Mouse (Mus musculus) MEL (cell line): Measurements from ENCODE around the gene Creb1. TPM values are rescaled to one million over a fixed set of nuclear protein-coding genes. Genes with fewer than 3 reads are reported as not detected.

Experiments
- DNase-seq: peaks from one replicate; pipeline ENCODE4 v3.0.0; 2011; ENCODE audit warnings: low read depth, low spot score
- H3K27ac ChIP-seq: 2 replicates; pipeline ENCODE4 v1.5.1; 2012; ENCODE audit warnings: low read depth, mild to moderate bottlenecking, control low read depth, low read length, moderate library complexity; ENCODE audit not compliant: control insufficient read depth
- H3K27me3 ChIP-seq, 2 experiments: fragments of 150-350 bp in 1 of 2; sonication (generic) in 1 of 2; 2 replicates each; pipeline ENCODE4 v1.6.1; 2012; ENCODE audit warnings: low read length in 2 of 2, mild to moderate bottlenecking in 2 of 2, improper control_type of control experiment in 1 of 2, moderate library complexity in 1 of 2; ENCODE audit not compliant: insufficient read depth in 2 of 2, control insufficient read depth in 1 of 2
- H3K36me3 ChIP-seq, 2 experiments: 2 replicates each; pipeline ENCODE4 v1.6.1; 2012 to 2014; ENCODE audit warnings: low read length in 2 of 2, improper control_type of control experiment in 1 of 2, inconsistent platforms in 1 of 2, mild to moderate bottlenecking in 1 of 2; ENCODE audit not compliant: insufficient read depth in 2 of 2, control insufficient read depth in 1 of 2
- H3K4me1 ChIP-seq, 2 experiments: fragments of 150-350 bp in 1 of 2; sonication (generic) in 1 of 2; 2 replicates each; pipeline ENCODE4 v1.6.1; 2012; ENCODE audit warnings: low read length in 2 of 2, improper control_type of control experiment in 1 of 2, mild to moderate bottlenecking in 1 of 2; ENCODE audit not compliant: insufficient read depth in 2 of 2, control insufficient read depth in 1 of 2
- H3K4me3 ChIP-seq, 2 experiments: fragments of 150-350 bp in 1 of 2; sonication (generic) in 1 of 2; 2 replicates each; pipeline ENCODE4 v1.5.1; 2012; ENCODE audit warnings: low read depth in 2 of 2, low read length in 2 of 2, mild to moderate bottlenecking in 2 of 2, moderate library complexity in 2 of 2, control low read depth in 1 of 2, improper control_type of control experiment in 1 of 2; ENCODE audit not compliant: control insufficient read depth in 1 of 2, insufficient read depth in 1 of 2
- H3K79me2 ChIP-seq: 2 replicates; pipeline ENCODE4 v1.6.1; 2012; ENCODE audit warnings: mild to moderate bottlenecking, low read length, moderate library complexity; ENCODE audit not compliant: control insufficient read depth, poor library complexity, insufficient read depth
- H3K9ac ChIP-seq: 2 replicates; pipeline ENCODE4 v1.6.1; 2012; ENCODE audit warnings: low read depth, mild to moderate bottlenecking, control low read depth, low read length, moderate library complexity; ENCODE audit not compliant: control insufficient read depth, poor library complexity, severe bottlenecking
- H3K9me3 ChIP-seq: fragments of 150-350 bp; sonication (generic); replicated peaks from 2 replicates; pipeline ENCODE4 v1.6.1; 2012; ENCODE audit warnings: mild to moderate bottlenecking, low read length, improper control_type of control experiment, moderate library complexity; ENCODE audit not compliant: insufficient read depth
- CHD1 ChIP-seq: IDR thresholded peaks from 2 replicates; pipeline ENCODE4 v1.6.1; 2012; ENCODE audit warnings: low read depth, mild to moderate bottlenecking, inconsistent platforms, low read length, improper control_type of control experiment
- CTCF ChIP-seq, 3 experiments: IDR thresholded peaks in 2 of 3; conservative IDR thresholded peaks in 1 of 3; 2 replicates each; pipeline ENCODE4 v1.5.1; 2011 to 2012; ENCODE audit warnings: low read length in 3 of 3, low read depth in 2 of 3, mild to moderate bottlenecking in 2 of 3, improper control_type of control experiment in 1 of 3, inconsistent platforms in 1 of 3, mixed read lengths in 1 of 3, moderate library complexity in 1 of 3; ENCODE audit not compliant: control insufficient read depth in 1 of 3, insufficient read depth in 1 of 3, poor library complexity in 1 of 3, severe bottlenecking in 1 of 3
- EP300 ChIP-seq, 2 experiments: IDR thresholded peaks; 2 replicates each; pipeline ENCODE4 v1.6.1; 2011; ENCODE audit warnings: improper control_type of control experiment in 2 of 2, low read length in 2 of 2, low read depth in 1 of 2, mild to moderate bottlenecking in 1 of 2
- ETS1 ChIP-seq: IDR thresholded peaks from 2 replicates; pipeline ENCODE4 v1.6.1; 2012; ENCODE audit warnings: low read depth, mild to moderate bottlenecking, inconsistent platforms, low read length, improper control_type of control experiment, moderate library complexity
- GABPA ChIP-seq: IDR thresholded peaks from 2 replicates; pipeline ENCODE4 v1.6.1; 2012; ENCODE audit warnings: low read depth, mild to moderate bottlenecking, inconsistent platforms, low read length, improper control_type of control experiment, moderate library complexity
- GATA1 ChIP-seq: IDR thresholded peaks from 2 replicates; pipeline ENCODE4 v1.6.1; 2011; ENCODE audit warnings: low read depth, low read length, improper control_type of control experiment
- HCFC1 ChIP-seq: IDR thresholded peaks from 2 replicates; pipeline ENCODE4 v1.6.1; 2012; ENCODE audit warnings: low read depth, mild to moderate bottlenecking, inconsistent platforms, low read length, improper control_type of control experiment, moderate library complexity
- JUND ChIP-seq: IDR thresholded peaks from 2 replicates; pipeline ENCODE4 v1.6.1; 2011; ENCODE audit warnings: low read depth, mild to moderate bottlenecking, improper control_type of control experiment, low read length
- KAT2A ChIP-seq: conservative IDR thresholded peaks from 2 replicates; pipeline ENCODE4 v1.6.1; 2012; ENCODE audit warnings: low read depth, low read length, improper control_type of control experiment, inconsistent platforms
- MAFK ChIP-seq: IDR thresholded peaks from 2 replicates; pipeline ENCODE4 v1.6.1; 2011; ENCODE audit warnings: low read depth, mild to moderate bottlenecking, low read length, improper control_type of control experiment, borderline replicate concordance
- MAX ChIP-seq: IDR thresholded peaks from 2 replicates; pipeline ENCODE4 v1.6.1; 2011; ENCODE audit warnings: low read length, improper control_type of control experiment
- MEF2A ChIP-seq: IDR thresholded peaks from 2 replicates; pipeline ENCODE4 v1.6.1; 2014; ENCODE audit warnings: low read depth, mild to moderate bottlenecking, inconsistent platforms, low read length, improper control_type of control experiment; ENCODE audit not compliant: poor library complexity, insufficient replicate concordance, severe bottlenecking; ENCODE audit errors: extremely low read depth
- NRF1 ChIP-seq: IDR thresholded peaks from 2 replicates; pipeline ENCODE4 v1.6.1; 2014; ENCODE audit warnings: low read depth, mild to moderate bottlenecking, inconsistent platforms, low read length, improper control_type of control experiment, moderate library complexity; ENCODE audit not compliant: poor library complexity, insufficient read depth, severe bottlenecking
- POLR2AphosphoS5 ChIP-seq: IDR thresholded peaks from 2 replicates; pipeline ENCODE4 v1.6.1; 2012; ENCODE audit warnings: low read depth, borderline replicate concordance, mild to moderate bottlenecking, inconsistent platforms, low read length, moderate library complexity, mixed read lengths
- SIN3A ChIP-seq: IDR thresholded peaks from 2 replicates; pipeline ENCODE4 v1.6.1; 2012; ENCODE audit warnings: low read length, improper control_type of control experiment, inconsistent platforms
- SMC3 ChIP-seq: IDR thresholded peaks from 2 replicates; pipeline ENCODE4 v1.6.1; 2011; ENCODE audit warnings: low read depth, low read length, improper control_type of control experiment
- TAL1 ChIP-seq: IDR thresholded peaks from 2 replicates; pipeline ENCODE4 v1.6.1; 2012; ENCODE audit warnings: mild to moderate bottlenecking, inconsistent platforms, low read length, moderate library complexity, mixed read lengths
- TBP ChIP-seq: IDR thresholded peaks from 2 replicates; pipeline ENCODE4 v1.8.0; 2011; ENCODE audit warnings: low read depth, low read length, improper control_type of control experiment
- TCF12 ChIP-seq: IDR thresholded peaks from 2 replicates; pipeline ENCODE4 v1.6.1; 2014; ENCODE audit warnings: low read depth, mild to moderate bottlenecking, inconsistent platforms, low read length, improper control_type of control experiment, moderate library complexity
- USF2 ChIP-seq, 2 experiments: IDR thresholded peaks; 2 replicates each; pipeline ENCODE4 v1.6.1; 2011 to 2012; ENCODE audit warnings: improper control_type of control experiment in 2 of 2, low read length in 2 of 2, borderline replicate concordance in 1 of 2, inconsistent platforms in 1 of 2, low read depth in 1 of 2, mild to moderate bottlenecking in 1 of 2; ENCODE audit not compliant: insufficient read depth in 1 of 2
- ZKSCAN1 ChIP-seq: IDR thresholded peaks from 2 replicates; pipeline ENCODE4 v1.6.1; 2012; ENCODE audit warnings: low read depth, mild to moderate bottlenecking, inconsistent platforms, low read length, improper control_type of control experiment, moderate library complexity
- ZNF384 ChIP-seq: IDR thresholded peaks from 2 replicates; pipeline ENCODE4 v1.6.1; 2012; ENCODE audit warnings: low read depth, mild to moderate bottlenecking, inconsistent platforms, low read length, improper control_type of control experiment
- polyA plus RNA-seq, 2 experiments: library from polyadenylated mRNA; stranded (reverse) in 1 of 2; unstranded in 1 of 2; fragments of >175 nt in 1 of 2; fragments of >200 nt in 1 of 2; gene quantifications; 2 replicates each; pipeline versions ENCODE4 v1.2.1 to v1.2.4; 2012; ENCODE audit warnings: low replicate concordance in 2 of 2, low read depth in 1 of 2; ENCODE audit not compliant: insufficient read length in 2 of 2, insufficient read depth in 1 of 2, missing spikeins in 1 of 2
- total RNA-seq: library from RNA; depleted of rRNA; stranded (reverse); fragments of 300-350 nt; gene quantifications from 2 replicates; pipeline ENCODE4 v1.2.3, GENCODE M21; 2012

Gene Creb1
- total and polyA plus RNA-seq, 3 experiments: 21.8 to 49.1 (median 22.8) TPM

- no peaks in the 10 kb centered on the region for H3K36me3 ChIP-seq
- no peaks in the 10 kb centered on the region for H3K27me3 ChIP-seq
- DNase-seq: no peak
- no peaks in the 10 kb centered on the region for H3K4me1 ChIP-seq
- no peaks in the 10 kb centered on the region for H3K9me3 ChIP-seq
- H3K79me2 ChIP-seq: no peaks in the 10 kb centered on the region
- H3K4me3 ChIP-seq: no peak overlapping the region
- no peak overlapping the region for H3K27ac ChIP-seq
- no peak overlapping the region for H3K9ac ChIP-seq
- TF ChIP-seq TBP: no peak
- no peak for TF ChIP-seq ETS1
- no peak for TF ChIP-seq KAT2A
- TF ChIP-seq HCFC1: no peak
- no peak for TF ChIP-seq ZKSCAN1
- no peak for TF ChIP-seq USF2 (IDR thresholded peaks at IDR 0.05; ENCODE audit: borderline replicate concordance in 1 of 2, insufficient read depth in 1 of 2, low read depth in 1 of 2, low read length in 2 of 2)
Measured at GRCm38 (mm10) chr1:64509678-64510077, 22.8 kb upstream of the Creb1 start.

GRCm38 (mm10) chr1:64514184-64514583 is 18.3 kb upstream of the Creb1 start:
- H3K27ac ChIP-seq: no peak overlapping the region
- no peaks in the 10 kb centered on the region for H3K9me3 ChIP-seq
- no peak overlapping the region for H3K4me3 ChIP-seq
- TF ChIP-seq POLR2AphosphoS5: no peak
- TF ChIP-seq ZKSCAN1: no peak
- TF ChIP-seq MAFK: no peak
- TF ChIP-seq TCF12: no peak
- no peak for TF ChIP-seq USF2 (IDR thresholded peaks at IDR 0.05; ENCODE audit: borderline replicate concordance in 1 of 2, insufficient read depth in 1 of 2, low read depth in 1 of 2, low read length in 2 of 2)
- no peak for TF ChIP-seq HCFC1
- TF ChIP-seq CTCF (IDR thresholded peaks at IDR 0.05 in 2 of 3, conservative IDR thresholded peaks at IDR 0.05 in 1 of 3; ENCODE audit: control insufficient read depth in 1 of 3, insufficient read depth in 1 of 3, low read depth in 2 of 3, low read length in 3 of 3, poor library complexity in 1 of 3, severe bottlenecking in 1 of 3): no peak
- no peak for TF ChIP-seq CHD1
- no peak for TF ChIP-seq SMC3
- no peak for TF ChIP-seq EP300 (IDR thresholded peaks at IDR 0.05; ENCODE audit: low read depth in 1 of 2, low read length in 2 of 2)
- no peak for TF ChIP-seq GABPA
- TF ChIP-seq TAL1: no peak
- TF ChIP-seq JUND: no peak
- no peak for TF ChIP-seq ZNF384
- TF ChIP-seq MAX: no peak
- no peak for TF ChIP-seq GATA1
- TF ChIP-seq MEF2A: no peak
- TF ChIP-seq NRF1: no peak
- TF ChIP-seq KAT2A: no peak
- TF ChIP-seq SIN3A: no peak
- no peak overlapping the region for H3K9ac ChIP-seq
- no peaks in the 10 kb centered on the region for H3K27me3 ChIP-seq
- H3K36me3 ChIP-seq: peaks cover 0 to 5% of the 10 kb centered on the region in 2 experiments; a peak in 2 of 4 replicates
- no peak for DNase-seq
- no peaks in the 10 kb centered on the region for H3K79me2 ChIP-seq
- peaks cover 2 to 3% of the 10 kb centered on the region in 2 experiments for H3K4me1 ChIP-seq
